Mouse (Mus musculus) limb, embryonic 11.5 days (tissue): ENCODE results near the gene Gpr146. TPM values are rescaled to one million over a fixed set of nuclear protein-coding genes. Genes with fewer than 3 reads are reported as not detected.

Experiments used
- ATAC-seq: fragments of 200-750 bp; cut with Nextera tagmentation; 2 replicates; pipeline ENCODE4 v1.8.0; 2017; ENCODE audit warnings: low read depth; ENCODE audit not compliant: insufficient number of reproducible peaks, low FRiP score, low TSS enrichment
- DNase-seq: peaks from one replicate; pipeline ENCODE4 v3.0.0-alpha.2; 2015; ENCODE audit warnings: low spot score
- H3K27ac ChIP-seq: fragments of 300-500 bp; sonication (generic); replicated peaks from 2 replicates; pipeline ENCODE4 v1.5.1; 2014; ENCODE audit warnings: low read depth, mild to moderate bottlenecking, low read length
- H3K27me3 ChIP-seq: fragments of 300-500 bp; sonication (generic); 2 replicates; pipeline ENCODE4 v1.6.1; 2014; ENCODE audit warnings: mild to moderate bottlenecking, low read length, mixed read lengths; ENCODE audit not compliant: control insufficient read depth, insufficient read depth
- H3K36me3 ChIP-seq: fragments of 300-500 bp; sonication (generic); 2 replicates; pipeline ENCODE4 v1.6.1; 2014; ENCODE audit warnings: mild to moderate bottlenecking, low read length, moderate library complexity, mixed read lengths; ENCODE audit not compliant: control insufficient read depth, insufficient read depth
- H3K4me1 ChIP-seq: fragments of 300-500 bp; sonication (generic); 2 replicates; pipeline ENCODE4 v1.6.1; 2014; ENCODE audit warnings: low read length, mixed read lengths; ENCODE audit not compliant: control insufficient read depth, insufficient read depth
- H3K4me2 ChIP-seq: fragments of 300-500 bp; sonication (generic); 2 replicates; pipeline ENCODE4 v1.6.1; 2014; ENCODE audit warnings: low read depth, mild to moderate bottlenecking, moderate library complexity; ENCODE audit not compliant: severe bottlenecking
- H3K4me3 ChIP-seq: fragments of 300-500 bp; sonication (generic); 2 replicates; pipeline ENCODE4 v1.5.1; 2014; ENCODE audit warnings: low read depth, low read length
- H3K9ac ChIP-seq: fragments of 300-500 bp; sonication (generic); 2 replicates; pipeline ENCODE4 v1.6.1; 2014; ENCODE audit warnings: mild to moderate bottlenecking, low read length
- H3K9me3 ChIP-seq: fragments of 300-500 bp; sonication (generic); 2 replicates; pipeline ENCODE4 v1.6.1; 2016; ENCODE audit warnings: low read length; ENCODE audit not compliant: control insufficient read depth
- WGBS: fragments of 180-500 bp; shearing (Covaris S2); extraction: QIAGEN DNeasy Blood & Tissue Kit; methylation state at CpG from one replicate; pipeline ENCODE4 v1.1.7; 2014; 5-methylcytosine and 5-hydroxymethylcytosine counted together
- polyA plus RNA-seq: library from polyadenylated mRNA; unstranded; fragments of >200 nt; fragmentation: Nextera tagmentation; extraction: Ambion mirVana; gene quantifications from 2 replicates; pipeline ENCODE4 v1.2.1, GENCODE M21; 2014

Gpr146 gene
- polyA plus RNA-seq, 1 experiment from 2014 or later, result 1.9 TPM

GRCm38 (mm10) chr5:139425198-139425597 lies 47.7 kb downstream of the Gpr146 start:
- no peak for DNase-seq
- H3K27me3 ChIP-seq, result no peaks in the 10 kb centered on the region
- H3K4me1 ChIP-seq, result peaks cover 4% of the 10 kb centered on the region
- H3K27ac ChIP-seq, result no peak overlapping the region
- H3K9ac ChIP-seq, result no peak overlapping the region
- ATAC-seq, result no peak
- H3K4me2 ChIP-seq, result no peak overlapping the region
- H3K36me3 ChIP-seq, result no peaks in the 10 kb centered on the region
- no peak overlapping the region for H3K4me3 ChIP-seq
- WGBS, result 78% methylated on average over 9 of the region's 9 CpGs
- H3K9me3 ChIP-seq, result no peaks in the 10 kb centered on the region

- DNase-seq (no peak), ATAC-seq (no peak)
- Histone ChIP-seq H3K27me3 (no peaks in the 10 kb centered on the region), H3K9ac (no peak overlapping the region), H3K4me2 (no peak overlapping the region), H3K36me3 (no peaks in the 10 kb centered on the region), H3K4me1 (peaks cover 4% of the 10 kb centered on the region), H3K9me3 (no peaks in the 10 kb centered on the region), H3K27ac (no peak overlapping the region), H3K4me3 (no peak overlapping the region)
- 85% methylated on average over 9 of the region's 9 CpGs for WGBS
Observed at GRCm38 (mm10) chr5:139427001-139427400, 49.5 kb downstream of the Gpr146 start.

GRCm38 (mm10) chr5:139427989-139428388 lies 50.5 kb downstream of the Gpr146 start:
- Histone ChIP-seq H3K27ac (no peak overlapping the region), H3K36me3 (no peaks in the 10 kb centered on the region), H3K4me1 (peaks cover 3% of the 10 kb centered on the region), H3K27me3 (no peaks in the 10 kb centered on the region), H3K4me2 (no peak overlapping the region), H3K4me3 (no peak overlapping the region), H3K9me3 (no peaks in the 10 kb centered on the region), H3K9ac (no peak overlapping the region)
- ATAC-seq (no peak), DNase-seq (no peak)
- WGBS, result 89% methylated on average over 9 of the region's 9 CpGs

GRCm38 (mm10) chr5:139429818-139430341 lies 52.4 kb downstream of the Gpr146 start:
- ATAC-seq, result no peak
- H3K9me3 ChIP-seq, result no peaks in the 10 kb centered on the region
- no peak overlapping the region for H3K27ac ChIP-seq
- H3K4me1 ChIP-seq, result no peaks in the 10 kb centered on the region; the same call in 1 of the 2 replicates
- no peaks in the 10 kb centered on the region for H3K27me3 ChIP-seq
- DNase-seq, result no peak
- H3K4me2 ChIP-seq, result no peak overlapping the region
- no peak overlapping the region for H3K9ac ChIP-seq
- 32% methylated on average over 10 of the region's 12 CpGs for WGBS
- H3K36me3 ChIP-seq, result no peaks in the 10 kb centered on the region
- no peak overlapping the region for H3K4me3 ChIP-seq

DNA sequence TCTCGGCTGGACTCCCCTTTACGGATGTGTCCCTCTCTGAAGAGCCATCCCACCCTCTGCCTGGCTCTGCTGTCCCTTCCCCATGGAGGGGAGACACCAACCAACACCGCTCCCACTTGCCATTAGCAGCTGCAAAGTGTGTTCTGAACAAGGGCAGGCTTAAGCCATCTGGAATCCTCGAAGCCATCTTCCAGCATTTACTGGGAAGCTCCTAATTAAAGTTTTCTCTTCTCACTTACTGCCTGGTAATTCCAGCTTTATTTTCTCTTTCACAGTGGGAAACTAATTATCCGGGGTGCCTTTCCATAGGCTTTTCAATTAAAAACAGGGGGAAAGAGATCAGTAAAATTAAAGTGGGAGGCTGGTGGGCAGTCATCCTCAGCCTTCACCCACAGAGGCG lies 54.8 kb downstream of the Gpr146 start:
- DNase-seq (no peak), ATAC-seq (no peak)
- no peaks in the 10 kb centered on the region for H3K9me3 ChIP-seq
- H3K27me3 ChIP-seq, result no peaks in the 10 kb centered on the region
- H3K4me3 ChIP-seq, result no peak overlapping the region
- H3K4me1 ChIP-seq, result no peaks in the 10 kb centered on the region; the same call in 1 of the 2 replicates
- no peak overlapping the region for H3K27ac ChIP-seq
- H3K9ac ChIP-seq, result no peak overlapping the region
- WGBS, result 67% methylated on average over 6 of the region's 6 CpGs
- H3K4me2 ChIP-seq, result no peak overlapping the region
- H3K36me3 ChIP-seq, result no peaks in the 10 kb centered on the region

DNA sequence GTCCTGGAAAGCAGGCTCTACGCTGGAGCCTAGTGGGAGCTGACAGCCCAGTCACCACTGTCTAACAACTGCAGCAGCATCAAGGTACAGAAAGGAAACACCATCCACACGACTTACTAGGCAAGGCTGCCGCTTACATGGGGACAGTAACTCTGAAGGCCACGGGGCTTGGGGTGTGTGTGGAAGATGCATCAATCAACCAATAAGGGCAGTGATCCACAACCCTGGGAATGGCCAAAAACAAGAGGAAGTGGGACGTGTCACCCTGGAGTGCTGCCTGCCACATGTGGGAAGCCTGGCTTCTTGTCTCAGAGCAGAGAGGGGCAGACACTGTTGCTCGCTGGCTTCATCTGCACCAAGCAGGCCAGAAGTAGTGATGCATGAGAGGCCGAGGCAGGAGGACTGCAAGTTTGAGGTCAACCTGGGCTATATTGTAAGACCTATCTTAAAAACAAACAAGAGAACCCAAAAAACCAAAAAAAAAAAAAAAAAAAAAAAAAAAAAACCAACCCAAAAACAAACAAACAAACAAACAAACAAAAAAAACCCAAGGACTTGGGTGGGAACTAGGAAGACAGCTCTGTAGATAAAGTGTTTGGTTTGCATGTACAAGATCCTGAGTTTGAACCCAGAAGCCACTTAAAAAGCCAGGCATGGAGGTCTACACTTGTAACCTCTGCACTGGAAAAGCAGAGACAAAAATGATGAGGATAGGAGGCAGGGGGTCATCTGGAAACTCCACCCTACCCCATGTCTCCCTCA lies 55.4 kb downstream of the Gpr146 start:
- no peaks in the 10 kb centered on the region for H3K9me3 ChIP-seq
- H3K4me3 ChIP-seq, result no peak overlapping the region
- no peak overlapping the region for H3K4me2 ChIP-seq
- no peaks in the 10 kb centered on the region for H3K27me3 ChIP-seq
- no peaks in the 10 kb centered on the region for H3K36me3 ChIP-seq
- DNase-seq (no peak), ATAC-seq (no peak)
- 65% methylated on average over 7 of the region's 7 CpGs for WGBS
- H3K4me1 ChIP-seq, result no peaks in the 10 kb centered on the region; the same call in 1 of the 2 replicates
- no peak overlapping the region for H3K9ac ChIP-seq
- H3K27ac ChIP-seq, result no peak overlapping the region

GRCm38 (mm10) chr5:139433842-139434568 lies 56.5 kb downstream of the Gpr146 start:
- Histone ChIP-seq H3K9ac (no peak overlapping the region), H3K36me3 (no peaks in the 10 kb centered on the region), H3K9me3 (no peaks in the 10 kb centered on the region), H3K27ac (no peak overlapping the region), H3K4me3 (no peak overlapping the region), H3K4me1 (no peaks in the 10 kb centered on the region; the same call in 1 of the 2 replicates), H3K4me2 (no peak overlapping the region), H3K27me3 (no peaks in the 10 kb centered on the region)
- WGBS, result 89% methylated on average over 9 of the region's 9 CpGs
- DNase-seq (no peak), ATAC-seq (no peak)

- Histone ChIP-seq H3K9ac (no peak overlapping the region), H3K4me2 (no peak overlapping the region), H3K4me3 (no peak overlapping the region), H3K27ac (no peak overlapping the region), H3K4me1 (no peaks in the 10 kb centered on the region), H3K9me3 (no peaks in the 10 kb centered on the region), H3K27me3 (no peaks in the 10 kb centered on the region), H3K36me3 (no peaks in the 10 kb centered on the region)
- DNase-seq (no peak), ATAC-seq (no peak)
- 73% methylated on average over 8 of the region's 8 CpGs for WGBS
Observed at GRCm38 (mm10) chr5:139434940-139435339, 57.4 kb downstream of the Gpr146 start.
